Mouse (Mus musculus) left cerebral cortex, adult 2 months (tissue): ENCODE results near the gene Zbp1. TPM values are rescaled to one million over a fixed set of nuclear protein-coding genes. Genes with fewer than 3 reads are reported as not detected.

Source experiments
- DNase-seq, 2 experiments: peaks; one replicate each; pipeline ENCODE4 v3.0.0; 2021 to 2022; ENCODE audit warnings: low spot score in 2 of 2, mixed read lengths in 1 of 2; ENCODE audit errors: extremely low spot score in 1 of 2
- H3K27ac ChIP-seq: fragments of 200-600 bp; 2 replicates; pipeline ENCODE4 v1.8.1; 2022
- H3K4me3 ChIP-seq: fragments of 200-600 bp; 2 replicates; pipeline ENCODE4 v1.8.1; 2022
- CTCF ChIP-seq: fragments of 200-600 bp; IDR thresholded peaks from 2 replicates; pipeline ENCODE4 v1.8.1; 2022; ENCODE audit warnings: antibody characterized with exemption, mild to moderate bottlenecking, moderate library complexity
- intact Hi-C: fragments of 180-260 bp; cut with DNase I; formaldehyde crosslinking; loops from one replicate; pipeline ENCODE4 v1.15.1; 2025
- total RNA-seq, 2 experiments: library from RNA; stranded (reverse); gene quantifications; 2 replicates each; pipeline ENCODE4 v1.2.3; 2021

Zbp1 gene
- total RNA-seq, 2 experiments from 2014 or later: 0.36 TPM; not detected in 1

DNA sequence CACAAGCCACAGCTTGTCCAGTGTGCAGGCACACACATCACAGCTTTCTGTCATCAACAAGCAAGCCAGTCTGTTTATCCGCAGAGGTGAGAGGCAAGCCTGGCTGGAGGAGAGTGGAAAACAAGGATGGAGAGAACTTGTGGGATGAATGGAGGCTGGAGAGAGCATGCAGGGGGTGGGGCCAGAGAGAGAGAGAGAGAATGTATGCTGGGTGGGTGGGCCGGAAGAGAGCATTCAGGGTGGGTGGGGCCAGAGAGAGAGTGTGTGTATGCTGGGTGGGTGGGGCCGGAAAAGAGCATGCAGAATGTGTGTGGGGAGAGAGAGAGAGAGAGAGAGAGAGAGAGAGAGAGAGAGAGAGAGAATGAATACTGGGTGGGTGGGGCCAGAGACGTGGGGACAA, 14.1 kb downstream of the Zbp1 start:
- intact Hi-C loops: no loop called here
- Histone ChIP-seq H3K4me3 (no peak overlapping the region), H3K27ac (no peak overlapping the region)
- TF ChIP-seq CTCF: no peak
- no peak for DNase-seq

DNA sequence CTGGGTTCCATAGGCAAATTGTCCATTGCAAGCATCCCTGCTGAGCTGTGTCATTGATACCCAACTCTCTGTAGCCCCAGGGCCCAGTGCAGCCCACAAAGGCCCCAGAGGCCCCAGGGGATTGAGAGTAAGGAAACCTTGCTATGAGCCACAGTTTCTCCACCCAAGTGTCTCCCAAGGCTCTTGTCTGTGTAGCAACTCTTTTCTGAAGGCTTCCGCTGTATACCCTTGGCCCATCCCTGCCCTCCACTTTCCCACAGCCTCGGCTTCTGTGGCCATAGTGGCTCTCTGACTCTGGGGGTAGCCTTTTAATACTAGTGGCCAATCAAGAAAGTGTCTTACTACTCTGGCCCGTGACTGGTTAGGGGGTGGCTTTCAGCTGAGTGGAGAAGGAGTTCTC, 15.0 kb downstream of the Zbp1 start:
- TF ChIP-seq CTCF: no peak
- Histone ChIP-seq H3K4me3 (no peak overlapping the region), H3K27ac (no peak overlapping the region)
- intact Hi-C loops: no loop called here
- no peak for DNase-seq

DNA sequence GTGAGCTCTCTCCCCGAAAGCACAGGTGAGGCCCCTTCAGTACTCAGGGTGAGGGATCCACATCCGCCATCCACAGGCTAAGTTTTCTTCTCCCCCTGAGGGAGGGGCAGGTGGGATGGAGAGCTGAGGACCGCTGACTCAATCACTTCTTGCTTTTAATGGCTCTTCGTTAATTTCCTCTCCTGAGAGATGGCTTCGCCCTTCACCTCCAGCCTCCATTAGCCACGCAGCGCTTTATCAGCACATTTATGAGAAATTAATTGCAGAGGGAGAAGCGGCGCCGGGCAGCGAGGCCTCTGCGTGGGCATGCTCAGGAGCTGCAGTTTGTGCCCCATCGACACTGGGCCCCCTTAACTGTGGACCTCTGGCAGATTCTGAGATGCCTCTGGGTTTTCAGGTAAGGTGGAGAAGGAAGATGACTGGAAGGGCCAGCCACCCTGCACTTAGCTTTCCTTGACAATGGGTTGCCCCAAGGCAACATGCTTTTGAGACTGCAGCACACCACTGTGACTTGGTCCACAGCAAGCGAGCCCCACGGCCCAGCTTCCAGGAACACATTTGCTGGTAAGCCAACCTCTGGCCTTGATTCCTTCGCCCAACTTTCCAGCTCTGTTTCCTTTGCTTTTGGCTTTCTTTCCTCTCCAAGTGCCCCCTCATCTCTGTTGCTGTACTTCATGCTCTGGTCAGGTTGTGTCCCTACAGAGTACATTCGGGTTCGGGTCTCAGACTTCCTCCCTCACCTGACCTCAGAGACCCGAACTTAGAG, 15.6 kb downstream of the Zbp1 start:
- TF ChIP-seq CTCF: no peak
- Histone ChIP-seq H3K27ac (no peak overlapping the region), H3K4me3 (no peak overlapping the region)
- intact Hi-C loops: no loop called here
- DNase-seq: no peak

DNA sequence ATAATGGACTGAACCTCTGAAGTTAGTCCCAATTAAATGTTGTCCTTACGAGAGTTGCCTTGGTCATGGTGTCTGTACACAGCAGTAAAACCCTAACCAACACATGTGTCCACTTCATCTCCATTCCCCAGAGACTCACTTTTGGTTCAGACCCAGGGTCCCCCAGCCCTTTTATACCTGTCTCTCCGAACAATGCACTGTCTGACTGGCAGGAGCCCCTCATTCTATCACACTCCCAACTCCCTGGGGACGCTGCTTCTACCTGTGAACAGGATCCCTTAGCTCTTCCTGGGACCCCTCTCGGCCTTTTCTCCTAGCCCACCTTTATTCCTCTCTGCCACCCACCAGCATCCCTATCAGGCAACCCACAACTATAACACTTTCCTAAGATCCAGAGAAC, 23.9 kb downstream of the Zbp1 start:
- Histone ChIP-seq H3K27ac (no peak overlapping the region), H3K4me3 (no peak overlapping the region)
- no peak for DNase-seq
- no peak for TF ChIP-seq CTCF
- intact Hi-C loops: no loop called here

DNA sequence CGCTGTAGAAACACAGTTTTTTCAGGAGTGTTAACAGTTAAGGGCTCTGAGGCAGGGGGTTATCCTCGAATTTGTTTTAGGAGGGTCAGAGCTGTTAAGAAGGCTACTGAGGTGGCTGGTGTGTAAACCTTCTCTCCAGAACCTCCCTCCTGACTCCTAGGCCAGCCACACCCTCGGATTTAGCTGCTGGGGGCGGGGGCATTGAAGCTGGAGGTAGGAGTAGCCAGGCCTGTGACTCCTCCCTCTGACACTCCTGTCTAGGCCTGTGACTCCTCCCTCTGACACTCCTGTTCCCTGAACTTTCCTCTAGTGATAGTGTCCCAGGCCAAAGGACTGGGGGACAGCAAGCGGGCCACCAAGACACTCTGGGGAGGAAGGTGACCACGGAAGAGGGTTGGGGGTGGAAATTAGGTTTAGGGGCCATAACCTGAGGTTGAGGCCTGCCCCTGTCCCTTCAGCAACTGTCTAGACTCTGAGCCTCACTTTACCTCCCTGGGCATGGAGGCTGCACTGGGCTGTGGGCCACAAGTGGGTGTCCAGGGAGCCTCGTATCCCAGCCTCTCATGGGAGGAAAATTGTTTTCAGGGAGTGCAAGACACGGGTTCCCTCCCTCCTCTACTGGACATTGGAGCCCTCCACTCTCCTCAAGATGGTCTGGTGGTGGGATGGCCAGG, 31.4 kb downstream of the Zbp1 start:
- no peak for TF ChIP-seq CTCF
- Histone ChIP-seq H3K27ac (no peak overlapping the region), H3K4me3 (no peak overlapping the region)
- intact Hi-C loops: loop anchor here (5.0 to 10.0 kb wide), 2 partner anchors 1097 to 1715 kb away; partner anchors contain the start of gene Gnas
- DNase-seq: no peak

DNA sequence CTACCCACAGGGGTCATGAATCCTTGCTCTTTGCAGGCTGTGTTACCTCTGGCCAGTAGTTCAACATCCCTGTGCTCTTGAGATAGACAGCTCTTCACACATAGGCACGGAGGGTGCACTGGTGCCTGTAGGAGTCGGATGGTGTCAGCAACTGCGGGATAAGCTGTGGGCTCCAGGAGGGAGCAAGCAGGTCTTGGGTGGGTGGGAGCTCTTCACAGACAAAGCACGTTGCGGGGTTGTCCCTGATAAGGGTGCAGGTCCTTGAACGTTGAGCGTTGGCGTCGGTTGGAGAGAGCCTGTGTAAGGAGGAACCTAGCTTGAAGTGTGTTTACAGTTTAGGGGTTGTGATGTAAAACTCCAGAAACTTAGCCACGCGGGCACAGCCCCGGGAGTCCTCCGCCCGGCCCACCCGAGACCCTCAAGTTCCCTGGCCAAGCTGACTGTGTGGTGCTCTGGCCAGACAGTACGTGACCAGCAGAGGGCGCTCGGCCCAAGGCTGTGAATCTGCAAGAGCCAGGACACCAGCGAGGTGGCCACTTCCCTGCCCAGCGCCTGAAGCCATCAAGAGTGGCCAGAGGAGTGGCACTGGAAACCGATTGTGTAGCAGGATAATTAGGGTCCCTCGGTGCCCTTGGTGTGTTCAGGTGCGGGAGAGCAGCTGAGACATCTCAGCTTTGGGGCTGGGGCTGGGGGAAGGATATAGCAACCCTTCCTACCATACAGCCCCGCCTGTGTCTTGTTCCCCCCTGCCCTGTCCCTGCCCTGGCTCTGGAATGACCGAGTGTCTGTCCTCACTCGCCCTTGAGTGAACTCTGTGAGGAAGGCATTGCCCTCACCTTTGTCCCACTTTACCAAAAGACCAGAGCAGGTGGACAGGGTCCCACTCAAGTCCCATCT, 32.4 kb downstream of the Zbp1 start:
- Histone ChIP-seq H3K4me3 (no peak overlapping the region), H3K27ac (no peak overlapping the region)
- TF ChIP-seq CTCF: peak; percentile 99
- intact Hi-C loops: loop anchor here (1.0 to 10.0 kb wide), 4 partner anchors 360 to 1716 kb away; partner anchors contain the start of gene Gnas
- peak; percentile 83 to 89 for DNase-seq

DNA sequence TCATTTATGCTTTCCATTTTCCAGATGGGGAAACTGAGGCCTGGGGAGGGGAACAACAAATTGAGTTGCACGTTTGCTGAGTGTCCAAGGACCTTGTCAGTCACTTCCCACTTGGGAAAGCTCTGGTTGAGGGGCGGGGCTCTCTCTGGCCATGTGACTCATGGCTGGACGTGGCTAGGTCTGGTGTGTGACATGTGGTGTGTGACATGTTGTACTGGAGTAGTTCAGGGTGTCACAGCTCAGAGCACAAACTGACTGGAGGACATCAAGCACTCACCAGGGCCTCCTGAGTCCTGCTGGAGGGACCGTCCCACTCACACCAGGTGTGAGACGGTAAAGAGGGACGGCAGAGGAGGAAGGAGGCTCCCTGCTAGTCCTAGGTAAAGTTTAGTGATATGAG, 33.4 kb downstream of the Zbp1 start:
- no peak for DNase-seq
- Histone ChIP-seq H3K27ac (no peak overlapping the region), H3K4me3 (no peak overlapping the region)
- intact Hi-C loops: loop anchor here (5.0 to 10.0 kb wide), 2 partner anchors 1100 to 1717 kb away; partner anchors contain the start of gene Gnas
- no peak for TF ChIP-seq CTCF

DNA sequence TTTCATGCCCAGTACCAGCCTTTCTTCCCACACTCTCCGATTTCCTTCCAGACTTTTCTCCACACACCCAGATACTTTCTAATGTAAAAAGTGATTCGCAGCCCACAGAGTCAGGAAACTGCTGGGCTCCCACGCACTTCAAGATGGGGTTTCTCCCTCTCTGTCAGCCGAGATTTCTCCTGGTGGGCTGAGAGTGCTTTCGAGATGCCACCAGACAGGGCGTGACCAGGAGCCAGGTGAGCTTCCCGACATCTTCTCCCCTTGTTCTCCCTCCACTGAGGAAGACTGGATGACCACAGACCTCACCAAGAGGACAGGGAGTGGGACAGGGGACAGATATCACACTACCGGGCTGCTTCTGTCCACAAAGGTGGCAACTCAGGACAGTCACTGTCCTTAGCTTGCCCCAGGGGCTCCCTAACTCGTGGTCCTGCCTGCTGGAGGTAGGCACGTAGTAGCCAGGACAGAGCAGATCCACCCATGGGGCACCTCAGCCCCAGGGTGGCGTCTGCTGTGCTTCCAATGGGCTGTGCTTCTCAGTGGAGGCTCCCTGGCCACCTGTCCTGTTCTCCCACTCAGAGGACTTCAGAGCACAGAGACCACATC, 34.1 kb downstream of the Zbp1 start:
- TF ChIP-seq CTCF: no peak
- peak in 1 of 2 experiments; percentile 14 for DNase-seq
- Histone ChIP-seq H3K27ac (no peak overlapping the region), H3K4me3 (no peak overlapping the region)
- intact Hi-C loops: loop anchor here (1.0 to 10.0 kb wide), 3 partner anchors 77 to 1718 kb away; partner anchors contain the start of gene Gnas

DNA sequence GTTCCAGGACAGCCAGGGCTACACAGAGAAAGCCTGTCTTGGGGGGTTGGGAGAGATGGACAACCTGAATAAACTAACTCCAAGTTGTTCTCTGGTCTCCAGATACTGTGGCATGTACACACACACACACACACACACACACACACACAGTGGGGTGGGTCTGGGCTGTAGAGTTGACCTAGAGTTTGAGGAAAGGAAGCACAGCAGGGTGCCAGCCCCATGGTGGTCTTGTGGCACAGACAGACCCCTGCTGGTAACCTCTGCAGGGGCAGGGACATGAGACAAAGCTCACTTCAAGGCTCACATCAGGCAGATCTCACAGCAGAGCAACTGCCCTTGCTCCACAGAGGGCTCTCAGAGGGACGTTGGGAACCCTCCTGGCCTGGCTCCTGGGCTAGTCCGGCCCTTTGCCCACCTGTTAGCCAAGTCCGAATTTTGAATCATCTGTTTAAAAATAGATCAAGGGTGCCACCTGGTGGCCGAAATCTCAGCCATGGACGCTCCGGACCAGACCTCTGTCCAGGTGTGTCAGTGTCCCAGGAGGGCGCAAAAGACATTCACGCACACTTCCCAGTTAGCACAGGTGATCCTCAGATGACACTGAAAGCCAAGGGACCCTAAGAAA, 34.8 kb downstream of the Zbp1 start:
- Histone ChIP-seq H3K27ac (no peak overlapping the region), H3K4me3 (no peak overlapping the region)
- TF ChIP-seq CTCF: peak; percentile 83
- peak; percentile 67 to 75 for DNase-seq
- intact Hi-C loops: loop anchor here (1.0 to 10.0 kb wide), 2 partner anchors 77 to 1101 kb away; partner anchors contain the start of gene Gnas

DNA sequence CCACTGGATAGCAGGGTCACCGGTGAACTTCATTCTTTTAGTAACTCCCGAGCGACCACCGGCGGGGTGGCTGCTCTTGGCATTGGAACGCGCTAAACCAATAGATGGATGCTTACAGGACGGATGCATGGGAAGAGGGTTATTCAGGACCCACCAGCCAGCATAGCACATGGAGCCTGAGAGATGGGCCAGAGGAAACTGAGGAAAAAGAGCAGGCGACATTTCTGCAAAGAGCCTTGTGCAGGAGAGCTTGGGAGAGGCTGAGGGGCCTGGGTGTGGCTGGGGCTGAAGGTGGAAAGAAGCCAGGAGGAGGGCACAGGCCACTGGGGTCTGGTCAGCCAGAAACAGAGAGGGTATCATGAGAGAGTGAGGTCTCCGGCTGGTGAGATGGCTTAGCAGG, 35.4 kb downstream of the Zbp1 start:
- intact Hi-C loops: loop anchor here (10.0 kb wide), 1 partner anchor 1101 kb away; the partner anchor contains the start of gene Gnas
- no peak overlapping the region for H3K4me3 ChIP-seq
- no peak for TF ChIP-seq CTCF
- no peak for DNase-seq
- H3K27ac ChIP-seq: no peak overlapping the region

DNA sequence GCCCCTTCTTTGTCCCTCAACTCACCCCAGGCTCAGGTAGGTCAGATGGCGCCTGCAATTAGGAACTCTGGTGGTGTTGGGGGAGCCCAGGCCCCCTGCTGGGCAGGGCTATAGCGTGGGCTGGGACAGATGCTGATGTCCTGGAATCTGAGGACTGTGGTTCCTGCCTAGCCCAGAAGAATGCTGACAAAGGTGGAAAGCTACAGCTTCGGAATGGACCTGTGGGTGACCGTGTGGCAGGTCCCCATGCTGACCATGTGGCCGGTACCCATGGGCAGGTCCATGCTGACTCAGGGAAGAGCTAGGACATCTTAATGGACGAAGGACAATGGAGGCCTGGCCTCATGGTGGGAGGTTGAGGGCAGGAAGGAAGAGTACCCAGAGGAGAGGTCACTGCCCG, 35.9 kb downstream of the Zbp1 start:
- DNase-seq: no peak
- intact Hi-C loops: loop anchor here (10.0 kb wide), 1 partner anchor 1102 kb away; the partner anchor contains the start of gene Gnas
- H3K27ac ChIP-seq: no peak overlapping the region
- TF ChIP-seq CTCF: no peak
- H3K4me3 ChIP-seq: no peak overlapping the region
